Mouse (Mus musculus) induced T-regulatory cell, adult 2 months (primary cell): Measurements from ENCODE around the gene Lnx2.

ENCODE experiments used
- DNase-seq: peaks from one replicate; pipeline ENCODE4 v3.0.0-alpha.2; 2012; ENCODE audit warnings: low read depth

Gene Lnx2

GRCm38 (mm10) chr5:147017526-147017925 lies 58.9 kb downstream of the Lnx2 start:
- DNase-seq = no peak

DNA sequence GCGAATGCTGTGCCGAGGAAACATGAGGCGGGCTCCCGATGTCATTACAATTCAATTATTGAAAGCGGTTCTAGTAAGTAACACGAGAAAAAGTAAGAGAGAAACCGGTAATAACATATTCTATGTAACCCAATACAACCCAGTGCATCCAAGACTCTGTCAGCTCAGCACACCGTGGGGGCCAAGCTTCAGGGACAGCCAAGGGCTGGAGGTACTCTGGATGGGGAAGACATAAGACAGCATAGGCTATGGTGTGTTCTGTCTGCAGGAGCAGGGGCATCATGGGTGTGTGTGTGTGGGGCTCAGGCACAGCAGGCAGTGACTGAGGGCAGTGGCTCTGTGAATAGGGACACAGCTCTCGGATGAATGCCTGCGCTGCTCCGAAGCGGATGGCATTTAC lies 59.8 kb downstream of the Lnx2 start:
- no peak for DNase-seq

DNA sequence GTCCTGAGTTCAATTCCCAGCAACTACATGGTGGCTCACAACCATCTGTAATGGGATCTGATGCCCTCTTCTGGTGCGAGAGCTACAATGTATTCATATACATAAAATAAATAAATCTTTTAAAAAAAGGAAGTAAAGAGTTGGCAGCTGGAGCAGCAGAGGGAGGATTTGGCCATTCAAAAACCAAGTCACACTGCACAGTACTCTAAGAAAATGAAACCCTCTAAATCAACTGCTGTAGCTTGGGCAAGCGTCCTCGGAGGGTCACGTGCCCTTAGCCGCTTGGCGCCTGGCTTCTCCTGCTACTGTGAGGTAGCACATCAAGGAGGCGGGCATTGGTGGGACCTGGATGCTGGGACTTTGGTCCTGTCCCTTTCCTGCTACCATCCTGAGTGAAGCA lies 61.2 kb downstream of the Lnx2 start:
- DNase-seq = no peak

- DNase-seq = no peak
These were observed 62.5 kb downstream of the Lnx2 start for GRCm38 (mm10) chr5:147013845-147014244.

- no peak for DNase-seq
These were observed 65.1 kb downstream of the Lnx2 start for GRCm38 (mm10) chr5:147011333-147011732.

GRCm38 (mm10) chr5:147003303-147003702 lies 73.1 kb downstream of the Lnx2 start:
- DNase-seq = no peak

- DNase-seq = peak; percentile 29
These were observed 75.1 kb downstream of the Lnx2 start for GRCm38 (mm10) chr5:147001312-147001711.

GRCm38 (mm10) chr5:146998802-146999201 lies 77.6 kb downstream of the Lnx2 start:
- no peak for DNase-seq

GRCm38 (mm10) chr5:146996812-146997211 lies 79.6 kb downstream of the Lnx2 start:
- no peak for DNase-seq

DNA sequence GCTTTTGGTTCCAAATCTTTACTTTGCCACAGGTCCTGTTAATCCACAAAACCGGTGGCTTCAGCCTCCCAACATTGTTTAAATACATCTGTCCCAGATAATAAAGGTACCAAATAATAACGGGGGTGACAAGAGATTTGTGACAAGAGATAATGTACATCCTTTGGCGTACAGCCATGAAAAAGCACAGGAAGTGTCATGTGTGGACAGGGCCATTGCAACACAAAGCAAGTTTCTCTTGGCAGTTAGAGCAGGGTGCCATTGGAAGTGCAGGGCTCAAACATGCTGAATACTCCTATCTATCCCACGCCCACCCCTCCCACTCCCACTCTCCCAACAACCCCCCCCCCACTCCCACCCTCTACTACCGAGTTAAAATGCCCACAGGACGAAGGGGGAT lies 81.4 kb downstream of the Lnx2 start:
- DNase-seq = no peak

DNA sequence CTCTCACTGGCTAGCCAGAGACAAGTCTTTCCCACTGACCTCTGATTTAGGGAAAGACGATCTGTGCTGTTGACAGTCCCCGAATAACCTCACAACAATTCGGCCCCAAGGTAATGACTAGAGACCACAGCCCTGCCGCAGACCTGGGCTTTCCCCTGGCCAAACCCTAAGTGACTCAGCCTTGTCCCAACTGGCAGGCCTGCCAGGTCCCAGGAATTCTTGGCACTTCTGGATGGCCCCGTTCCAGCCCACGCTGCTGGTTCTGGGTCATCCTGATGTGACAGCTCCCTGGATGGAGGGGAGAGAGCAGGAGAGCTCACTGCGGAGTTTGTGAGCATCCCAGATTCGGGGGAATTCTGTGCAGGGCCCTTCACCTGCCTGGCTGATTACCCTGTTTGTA lies 82.9 kb downstream of the Lnx2 start:
- no peak for DNase-seq

- no peak for DNase-seq
These were observed 87.3 kb downstream of the Lnx2 start for GRCm38 (mm10) chr5:146989051-146989450.

DNA sequence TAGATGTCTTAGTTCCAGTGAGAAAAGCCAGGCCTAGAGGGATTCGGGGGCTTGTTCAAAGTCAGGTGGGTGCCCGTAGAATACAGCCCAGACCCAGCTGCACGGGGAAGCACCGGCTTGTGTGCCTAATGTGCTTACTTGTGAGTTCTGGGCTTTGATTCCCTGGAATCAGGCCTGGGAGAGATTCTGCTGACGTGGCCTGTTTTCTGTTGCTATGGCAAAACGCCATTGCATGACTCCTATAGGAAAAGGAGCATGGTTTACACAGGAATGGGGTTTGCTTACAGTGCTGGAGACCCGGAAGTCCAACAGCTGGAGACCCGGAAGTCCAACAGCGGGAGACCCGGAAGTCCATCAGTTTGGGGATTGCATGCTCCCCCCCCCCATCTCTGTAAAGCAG lies 88.8 kb downstream of the Lnx2 start:
- DNase-seq = no peak

GRCm38 (mm10) chr5:146985725-146986433 lies 90.5 kb downstream of the Lnx2 start:
- no peak for DNase-seq

- DNase-seq = peak; percentile 73
These were observed 93.2 kb downstream of the Lnx2 start for GRCm38 (mm10) chr5:146983216-146983615.

DNA sequence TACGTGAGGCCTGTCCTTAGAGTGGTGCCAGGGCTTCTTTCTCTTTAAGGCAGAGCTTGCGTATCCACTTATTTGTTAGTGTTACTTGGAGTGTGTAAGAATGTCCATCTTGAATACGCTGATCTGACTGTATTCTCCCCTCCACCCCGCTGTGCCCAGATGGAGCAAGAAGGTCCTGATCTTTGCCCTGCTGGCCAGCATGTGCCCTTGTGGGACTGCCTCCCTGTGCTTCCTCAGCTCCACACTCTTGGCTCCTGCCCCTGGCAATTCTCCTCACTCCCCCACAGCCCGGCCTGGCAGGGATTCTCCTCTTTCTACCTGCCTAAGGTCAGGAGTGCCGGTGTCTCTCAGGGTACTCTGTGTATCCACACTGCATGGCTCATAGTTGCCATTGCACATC lies 95.0 kb downstream of the Lnx2 start:
- DNase-seq = no peak

DNA sequence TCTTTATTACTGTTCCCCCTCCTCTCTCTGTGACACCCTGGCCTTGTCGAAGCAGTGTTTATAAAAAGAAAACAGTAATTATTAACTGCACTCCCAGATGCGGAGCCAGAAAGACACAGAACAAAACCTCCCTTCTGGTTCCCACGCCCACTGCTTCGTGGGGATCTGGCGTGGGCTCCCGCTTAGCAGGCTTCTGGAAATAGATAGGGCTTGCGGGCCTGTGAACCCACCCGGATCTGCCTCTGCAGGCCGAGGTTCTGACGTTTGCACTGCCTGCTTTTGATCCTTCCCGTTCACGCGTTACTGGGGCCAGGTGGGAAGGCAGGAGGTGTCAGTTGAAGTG lies 101.6 kb downstream of the Lnx2 start:
- DNase-seq = no peak

DNA sequence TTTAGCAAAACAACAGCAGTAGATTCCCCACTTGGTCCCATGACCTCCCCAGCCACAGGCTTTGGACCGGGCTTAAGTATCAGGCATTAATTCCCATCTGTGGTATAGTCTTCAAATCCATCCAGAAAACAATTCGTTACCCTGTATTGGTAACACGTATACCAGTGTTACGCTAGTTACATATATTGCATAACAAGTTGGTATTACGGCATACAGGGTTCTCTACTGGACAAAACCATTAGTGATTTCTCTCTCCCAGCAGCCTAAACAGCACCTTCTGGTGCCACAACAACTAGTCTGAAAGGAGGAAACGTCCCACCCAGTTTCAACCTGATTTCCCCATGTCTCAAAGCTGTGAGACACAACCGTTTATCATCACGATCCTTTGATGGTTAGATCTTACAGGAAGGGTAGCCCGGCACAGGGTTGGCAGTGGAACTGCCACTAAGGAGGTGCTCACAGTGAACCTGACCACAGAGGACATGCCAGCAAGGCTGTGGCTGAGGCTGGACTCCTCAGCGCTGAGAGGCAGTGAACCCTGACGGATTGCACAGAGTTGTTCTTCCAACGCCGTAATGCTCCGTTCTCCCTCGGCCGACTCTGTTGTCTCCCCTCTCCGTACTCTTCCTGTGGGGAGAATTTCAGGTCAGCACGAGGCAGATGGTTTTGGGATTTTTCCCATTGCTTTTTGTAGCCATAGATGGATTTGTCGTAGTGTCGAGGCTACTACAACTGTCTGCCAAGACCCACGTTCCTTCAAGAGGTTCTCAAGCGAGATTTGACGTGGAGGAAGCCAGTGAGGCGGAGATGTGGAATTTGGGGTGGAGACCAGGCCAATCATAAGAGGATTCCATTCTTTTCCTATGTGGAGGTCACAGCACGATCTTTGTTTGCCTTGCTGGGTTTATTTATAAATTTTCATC lies 102.3 kb downstream of the Lnx2 start:
- peak; percentile 40 for DNase-seq

DNA sequence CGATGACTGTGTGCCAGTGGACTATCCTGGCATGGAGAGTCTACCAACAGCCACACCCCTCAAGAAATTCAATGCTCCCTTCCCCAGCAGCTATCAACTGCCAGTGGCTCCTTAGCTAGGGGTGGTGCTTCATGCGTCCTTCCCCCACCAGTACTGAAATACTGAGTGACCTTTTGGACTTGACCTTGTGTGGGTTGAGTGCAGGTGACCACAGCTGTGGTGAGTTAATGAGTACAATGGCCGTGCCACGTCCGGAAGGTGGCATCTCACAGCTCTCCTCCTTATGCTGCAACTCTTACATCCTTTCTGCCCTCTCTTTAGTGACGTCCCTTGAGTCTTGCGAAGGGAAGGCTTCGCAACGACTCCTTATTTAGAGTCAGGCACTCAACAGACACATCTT lies 103.0 kb downstream of the Lnx2 start:
- DNase-seq = no peak

DNA sequence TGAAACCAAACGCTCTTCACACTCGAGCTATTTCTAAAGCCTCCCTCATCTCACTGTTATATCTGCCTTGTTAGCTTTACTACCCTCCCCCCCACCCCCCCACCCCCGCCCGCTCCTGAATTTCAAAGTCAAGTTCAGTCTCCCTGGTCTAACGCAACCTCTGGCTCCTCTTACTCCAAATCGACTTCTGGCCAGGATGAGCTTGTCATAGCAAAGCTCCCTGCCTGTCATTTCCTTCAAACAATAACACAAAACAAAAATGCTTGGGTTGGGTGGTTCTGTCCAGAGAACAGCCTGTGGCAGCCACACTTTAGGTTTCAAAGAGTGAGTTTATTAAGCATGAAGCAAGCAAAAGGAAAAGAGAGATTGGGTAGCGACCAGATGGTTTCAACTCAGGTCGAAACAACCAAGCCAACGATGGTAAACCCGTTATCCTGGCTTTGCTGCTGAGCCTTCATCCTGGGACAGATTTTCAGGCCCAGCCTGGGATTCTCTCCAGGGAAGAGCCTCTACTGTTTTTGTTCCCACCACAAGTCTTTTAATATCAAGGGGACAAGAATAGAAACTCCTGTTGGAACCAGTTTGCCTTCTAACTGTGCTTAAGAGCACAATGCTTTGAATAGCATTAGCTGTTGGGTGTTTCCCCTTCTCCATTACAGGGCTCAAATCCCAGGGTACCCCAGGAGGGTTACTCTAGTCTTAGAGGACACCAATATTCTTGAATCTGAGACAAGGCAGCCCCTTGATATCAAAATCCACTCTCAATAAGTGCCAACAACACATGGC lies 104.4 kb downstream of the Lnx2 start:
- no peak for DNase-seq

DNA sequence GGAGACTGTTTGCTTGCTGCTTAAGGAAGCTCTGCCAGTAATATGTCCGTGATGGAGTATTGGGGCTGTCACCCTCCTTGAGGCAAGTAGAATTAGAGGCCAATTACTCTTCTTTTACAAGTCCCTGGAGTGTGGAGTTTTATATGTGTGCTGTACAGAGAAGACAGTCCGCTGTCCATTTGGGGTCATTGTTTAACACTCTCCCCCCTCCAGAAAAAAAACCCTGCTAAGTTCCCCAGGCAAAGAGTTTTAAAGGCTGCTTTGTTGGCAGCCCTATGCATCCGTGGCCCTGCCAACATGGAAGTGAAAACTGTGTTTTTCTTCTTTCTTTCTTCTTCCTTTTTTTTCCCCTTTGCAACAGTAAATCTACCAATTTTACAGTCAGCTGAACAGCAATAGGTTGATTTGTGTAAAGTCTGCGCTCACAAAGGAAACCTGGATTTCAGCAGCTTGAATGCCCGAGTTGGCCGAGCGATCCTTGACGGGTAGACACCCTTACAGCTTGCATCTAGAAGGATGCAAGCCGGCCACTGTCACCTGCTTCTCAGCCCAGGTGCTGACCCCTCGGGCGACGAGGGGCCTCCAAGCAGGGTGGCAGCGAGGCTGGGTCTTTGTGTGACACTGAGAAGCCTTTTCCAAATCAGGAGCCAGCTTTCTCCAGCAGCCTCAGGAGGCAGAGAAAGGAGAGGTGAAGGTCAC lies 107.5 kb downstream of the Lnx2 start:
- no peak for DNase-seq
